Mouse (Mus musculus): ENCODE measurements at regions not wholly inside any gene's neighbourhood (a gene's known extent, or its start where the extent isn't known, plus 50 kb on each side); places are given as distances from the start of the nearest gene placed in this dataset.

DNA sequence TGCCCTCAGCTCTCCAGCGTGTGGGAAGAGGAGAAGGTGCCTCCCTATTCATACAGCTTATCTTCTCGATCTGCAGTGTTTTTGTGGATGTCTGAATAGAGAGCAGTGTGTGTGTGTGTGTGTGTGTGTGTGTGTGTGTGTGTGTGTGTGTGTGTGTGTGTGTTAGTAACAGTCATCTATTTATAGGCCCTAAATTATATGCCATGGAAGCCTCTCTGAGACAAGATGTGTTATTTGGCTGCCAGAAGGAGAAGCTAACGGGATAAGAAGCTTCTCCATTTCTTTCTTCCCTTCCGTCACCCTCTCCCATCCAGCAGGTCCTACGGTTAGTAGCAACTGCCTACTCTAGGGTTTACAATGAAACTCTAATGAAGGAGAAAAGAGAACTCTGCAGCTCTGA, 270.3 kb downstream of the Emp1 start:
- H3K9ac ChIP-seq (ENCODE audit: low read depth, poor library complexity, severe bottlenecking), result no peak overlapping the region
- no peaks in the 10 kb centered on the region for H3K36me3 ChIP-seq (ENCODE audit: control insufficient read depth, insufficient read depth, low read length, poor library complexity, severe bottlenecking)
- H3K27ac ChIP-seq (ENCODE audit: insufficient read depth, low read length), result no peak overlapping the region
- no peaks in the 10 kb centered on the region for H3K4me1 ChIP-seq (ENCODE audit: control insufficient read depth, insufficient read depth, low read length)
- no peaks in the 10 kb centered on the region for H3K27me3 ChIP-seq (ENCODE audit: control insufficient read depth, insufficient read depth, low read length, poor library complexity, severe bottlenecking)
- 0 out of 2 replicates have a peak, but pooled peaks cover 3% of the 10 kb centered on the region for H3K9me3 ChIP-seq (replicated peaks; ENCODE audit: control insufficient read depth, insufficient read depth, low read length, poor library complexity, severe bottlenecking)
- TF ChIP-seq EP300 (IDR thresholded peaks at IDR 0.05; ENCODE audit: insufficient read depth, low read depth, low read length) (no peak), POLR2A (IDR thresholded peaks at IDR 0.05; ENCODE audit: insufficient read depth, low read length) (no peak), CTCF (IDR thresholded peaks at IDR 0.05; ENCODE audit: low read depth, low read length) (no peak)
- H3K4me3 ChIP-seq (ENCODE audit: low read depth, low read length), result no peak overlapping the region

DNA sequence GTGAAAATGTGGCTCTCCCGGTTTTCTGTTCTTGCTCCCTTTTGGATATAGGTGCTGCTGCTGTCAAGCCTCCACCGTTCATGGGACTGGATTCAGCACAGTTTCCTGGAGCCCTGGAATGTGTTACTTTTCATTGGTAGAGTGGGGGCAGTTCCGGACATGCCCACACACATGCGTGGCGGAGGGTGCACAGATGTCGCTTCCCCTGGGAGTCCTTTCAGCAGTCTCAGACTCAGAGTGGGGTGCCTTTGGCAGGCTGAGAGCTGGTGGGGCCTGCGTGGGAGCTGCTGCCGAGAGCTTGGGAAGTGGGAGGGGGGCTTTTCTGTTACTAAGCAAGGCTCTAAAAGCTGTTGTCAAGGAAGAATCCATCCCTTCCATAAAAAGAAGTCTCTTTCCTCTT, 274.3 kb downstream of the Emp1 start:
- Histone ChIP-seq H3K9me3 (replicated peaks; ENCODE audit: control insufficient read depth, insufficient read depth, low read length, poor library complexity, severe bottlenecking) (no peaks in the 10 kb centered on the region), H3K9ac (ENCODE audit: low read depth, poor library complexity, severe bottlenecking) (no peak overlapping the region), H3K27me3 (ENCODE audit: control insufficient read depth, insufficient read depth, low read length, poor library complexity, severe bottlenecking) (no peaks in the 10 kb centered on the region), H3K27ac (ENCODE audit: insufficient read depth, low read length) (no peak overlapping the region), H3K36me3 (ENCODE audit: control insufficient read depth, insufficient read depth, low read length, poor library complexity, severe bottlenecking) (no peaks in the 10 kb centered on the region), H3K4me1 (ENCODE audit: control insufficient read depth, insufficient read depth, low read length) (no peaks in the 10 kb centered on the region), H3K4me3 (ENCODE audit: low read depth, low read length) (no peak overlapping the region)
- TF ChIP-seq POLR2A (IDR thresholded peaks at IDR 0.05; ENCODE audit: insufficient read depth, low read length) (no peak), EP300 (IDR thresholded peaks at IDR 0.05; ENCODE audit: insufficient read depth, low read depth, low read length) (no peak), CTCF (IDR thresholded peaks at IDR 0.05; ENCODE audit: low read depth, low read length) (no peak)

DNA sequence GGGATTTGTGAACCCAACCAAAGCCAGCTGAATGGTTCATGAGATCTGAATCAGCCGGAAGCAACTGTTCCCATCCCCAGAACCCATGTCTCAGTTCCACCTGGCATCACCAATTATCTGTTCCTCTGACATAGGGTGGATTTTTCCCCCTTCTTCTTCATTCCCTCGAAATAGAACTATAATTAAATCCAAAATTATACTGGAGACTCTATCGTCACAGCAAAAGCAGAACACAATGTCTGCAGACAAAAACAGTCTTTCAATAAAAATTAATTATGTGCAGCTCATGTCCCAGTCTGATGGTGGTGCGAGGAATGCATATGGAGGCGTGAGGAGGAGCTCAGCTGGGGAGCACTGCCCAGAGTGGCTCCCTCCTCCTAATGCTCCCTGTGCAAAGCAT, 280.4 kb downstream of the Emp1 start:
- Histone ChIP-seq H3K9ac (ENCODE audit: low read depth, poor library complexity, severe bottlenecking) (no peak overlapping the region), H3K36me3 (ENCODE audit: control insufficient read depth, insufficient read depth, low read length, poor library complexity, severe bottlenecking) (no peaks in the 10 kb centered on the region), H3K4me3 (ENCODE audit: low read depth, low read length) (no peak overlapping the region), H3K9me3 (replicated peaks; ENCODE audit: control insufficient read depth, insufficient read depth, low read length, poor library complexity, severe bottlenecking) (no peaks in the 10 kb centered on the region), H3K27ac (ENCODE audit: insufficient read depth, low read length) (no peak overlapping the region), H3K4me1 (ENCODE audit: control insufficient read depth, insufficient read depth, low read length) (no peaks in the 10 kb centered on the region), H3K27me3 (ENCODE audit: control insufficient read depth, insufficient read depth, low read length, poor library complexity, severe bottlenecking) (no peaks in the 10 kb centered on the region)
- TF ChIP-seq CTCF (IDR thresholded peaks at IDR 0.05; ENCODE audit: low read depth, low read length) (no peak), POLR2A (IDR thresholded peaks at IDR 0.05; ENCODE audit: insufficient read depth, low read length) (no peak), EP300 (IDR thresholded peaks at IDR 0.05; ENCODE audit: insufficient read depth, low read depth, low read length) (no peak)

DNA sequence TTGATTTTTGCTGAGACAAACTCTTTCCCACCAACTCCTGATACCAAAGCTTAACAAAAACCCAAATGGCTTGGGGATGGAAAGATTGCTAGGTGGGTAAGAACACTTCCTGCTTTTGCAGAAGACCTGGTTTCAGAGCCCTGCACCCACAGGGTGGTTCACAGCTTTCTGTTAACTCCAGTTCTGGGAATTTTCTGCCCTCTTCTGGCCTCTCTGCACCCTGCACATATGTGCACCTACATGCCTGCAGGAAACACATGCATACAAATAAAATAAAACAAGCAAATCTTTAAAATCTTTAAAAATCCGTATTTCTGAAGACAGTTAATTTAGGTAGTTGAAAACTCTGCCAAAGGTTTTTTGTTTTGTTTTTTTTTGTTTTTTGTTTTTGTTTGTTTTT, 283.8 kb downstream of the Emp1 start:
- H3K4me1 ChIP-seq (ENCODE audit: control insufficient read depth, insufficient read depth, low read length), result no peaks in the 10 kb centered on the region
- no peaks in the 10 kb centered on the region for H3K9me3 ChIP-seq (replicated peaks; ENCODE audit: control insufficient read depth, insufficient read depth, low read length, poor library complexity, severe bottlenecking)
- H3K9ac ChIP-seq (ENCODE audit: low read depth, poor library complexity, severe bottlenecking), result no peak overlapping the region
- H3K36me3 ChIP-seq (ENCODE audit: control insufficient read depth, insufficient read depth, low read length, poor library complexity, severe bottlenecking), result no peaks in the 10 kb centered on the region
- no peak overlapping the region for H3K27ac ChIP-seq (ENCODE audit: insufficient read depth, low read length)
- TF ChIP-seq CTCF (IDR thresholded peaks at IDR 0.05; ENCODE audit: low read depth, low read length) (no peak), POLR2A (IDR thresholded peaks at IDR 0.05; ENCODE audit: insufficient read depth, low read length) (no peak), EP300 (IDR thresholded peaks at IDR 0.05; ENCODE audit: insufficient read depth, low read depth, low read length) (no peak)
- no peak overlapping the region for H3K4me3 ChIP-seq (ENCODE audit: low read depth, low read length)
- no peaks in the 10 kb centered on the region for H3K27me3 ChIP-seq (ENCODE audit: control insufficient read depth, insufficient read depth, low read length, poor library complexity, severe bottlenecking)

DNA sequence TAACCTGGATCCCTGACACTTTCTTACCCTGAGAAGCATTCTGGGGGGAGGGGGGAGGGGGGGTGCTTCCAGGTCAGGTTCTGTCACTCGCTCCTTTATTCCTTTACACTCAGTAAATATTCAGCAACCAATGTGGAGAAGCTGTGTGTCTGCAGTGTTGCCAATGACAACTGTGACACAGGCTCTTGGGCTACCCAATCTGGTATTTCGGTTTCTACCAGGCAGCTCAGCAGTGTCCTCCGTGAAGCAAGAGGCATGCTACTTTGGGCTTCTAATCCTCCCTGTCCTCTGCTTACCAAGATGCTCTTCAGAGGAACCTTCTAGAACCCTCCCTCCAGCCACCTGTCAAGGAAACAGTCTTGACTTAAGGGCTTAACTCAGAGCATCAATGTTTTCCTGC, 290.7 kb downstream of the Emp1 start:
- H3K4me3 ChIP-seq (ENCODE audit: low read depth, low read length), result no peak overlapping the region
- no peaks in the 10 kb centered on the region for H3K36me3 ChIP-seq (ENCODE audit: control insufficient read depth, insufficient read depth, low read length, poor library complexity, severe bottlenecking)
- no peak for TF ChIP-seq EP300 (IDR thresholded peaks at IDR 0.05; ENCODE audit: insufficient read depth, low read depth, low read length)
- no peak for TF ChIP-seq POLR2A (IDR thresholded peaks at IDR 0.05; ENCODE audit: insufficient read depth, low read length)
- no peak overlapping the region for H3K27ac ChIP-seq (ENCODE audit: insufficient read depth, low read length)
- H3K27me3 ChIP-seq (ENCODE audit: control insufficient read depth, insufficient read depth, low read length, poor library complexity, severe bottlenecking), result no peaks in the 10 kb centered on the region
- H3K4me1 ChIP-seq (ENCODE audit: control insufficient read depth, insufficient read depth, low read length), result no peaks in the 10 kb centered on the region
- no peak overlapping the region for H3K9ac ChIP-seq (ENCODE audit: low read depth, poor library complexity, severe bottlenecking)
- H3K9me3 ChIP-seq (replicated peaks; ENCODE audit: control insufficient read depth, insufficient read depth, low read length, poor library complexity, severe bottlenecking), result no peaks in the 10 kb centered on the region

DNA sequence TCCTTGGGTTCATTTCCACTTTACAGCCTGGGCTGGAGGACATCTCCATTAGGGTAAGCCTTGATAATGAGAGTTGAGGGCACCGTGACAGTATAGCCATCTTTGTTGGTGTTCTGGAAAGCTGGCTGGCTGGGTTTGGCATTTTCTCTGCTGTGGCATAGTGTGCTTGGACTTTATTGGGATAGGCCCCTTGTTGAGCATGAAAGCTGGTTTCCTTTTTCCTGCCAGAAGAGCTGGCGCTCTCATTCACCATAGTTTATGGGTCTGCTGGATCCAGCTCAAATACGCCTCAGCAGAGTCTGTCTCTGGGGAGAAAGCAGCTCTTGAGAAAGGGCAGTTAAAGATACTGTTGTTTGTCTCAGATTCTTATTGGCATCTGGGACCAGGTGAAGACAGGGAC, 300.0 kb downstream of the Emp1 start:
- H3K4me3 ChIP-seq (ENCODE audit: low read depth, low read length), result no peak overlapping the region
- no peak overlapping the region for H3K27ac ChIP-seq (ENCODE audit: insufficient read depth, low read length)
- H3K9ac ChIP-seq (ENCODE audit: low read depth, poor library complexity, severe bottlenecking), result no peak overlapping the region
- H3K4me1 ChIP-seq (ENCODE audit: control insufficient read depth, insufficient read depth, low read length), result no peaks in the 10 kb centered on the region
- no peaks in the 10 kb centered on the region for H3K36me3 ChIP-seq (ENCODE audit: control insufficient read depth, insufficient read depth, low read length, poor library complexity, severe bottlenecking)
- H3K9me3 ChIP-seq (replicated peaks; ENCODE audit: control insufficient read depth, insufficient read depth, low read length, poor library complexity, severe bottlenecking), result no peaks in the 10 kb centered on the region
- H3K27me3 ChIP-seq (ENCODE audit: control insufficient read depth, insufficient read depth, low read length, poor library complexity, severe bottlenecking), result no peaks in the 10 kb centered on the region
- TF ChIP-seq POLR2A (IDR thresholded peaks at IDR 0.05; ENCODE audit: insufficient read depth, low read length) (no peak), CTCF (IDR thresholded peaks at IDR 0.05; ENCODE audit: low read depth, low read length) (no peak), EP300 (IDR thresholded peaks at IDR 0.05; ENCODE audit: insufficient read depth, low read depth, low read length) (no peak)

Measured in ES-Bruce4 (cell line).